Comparison of ENCODE assay signal across 19 mouse cellular contexts in genomic region chr8:94973786-94974185, GRCm38 (mm10). TPM values are rescaled to one million over a fixed set of nuclear protein-coding genes. Genes with fewer than 3 reads are reported as not detected.
A peak's percentile ranks its signal among the peaks of the same experiment; 100 is the strongest.
DNase-seq lines count a peak whose midpoint lies in the region; ATAC-seq and TF ChIP-seq lines count a peak whose summit lies in the region.
"Had no signal": no experiment of that assay in that cellular context is flagged by ENCODE, and none has a peak within 500 bp of the region (broad histone marks: within the 10 kb centered on the region; RNA-seq: fewer than 3 reads in every experiment).

No protein-coding gene starts in this region.

- peaks cover 30% of the 10 kb centered on the region for H3K4me1 ChIP-seq in kidney, adult 2 months (ENCODE audit: control insufficient read depth, insufficient read depth, low read length)
- peaks cover 3% of the 10 kb centered on the region; the same call in 1 of the 2 replicates for H3K4me1 ChIP-seq in lung, embryonic 14.5 days (ENCODE audit: insufficient read depth)
- no peaks in the 10 kb centered on the region for H3K4me1 ChIP-seq in intestine, embryonic 14.5 days (replicated peaks; ENCODE audit: control insufficient read depth, insufficient read depth, low read length)

- peak; percentile 81 for DNase-seq in kidney, adult 2 months
- DNase-seq in kidney, adult 11 months = no peak
- no peak for DNase-seq in lung, embryonic 14.5 days
- DNase-seq in lung, postnatal 4 days = no peak
- DNase-seq in intestine, embryonic 14.5 days (ENCODE audit: low spot score) = no peak
- DNase-seq in kidney, postnatal 10 days = peak; percentile 37
- DNase-seq in right cerebral cortex, adult 2 months (ENCODE audit: low spot score in 2 of 2) = no peak
- no peak for DNase-seq in gastrocnemius, adult 18-20 months (ENCODE audit: low spot score)
- DNase-seq: adrenal gland, postnatal 25 days; cerebellum, adult 11-12 months; cerebellum, postnatal 14 days; gastrocnemius, adult 2 months; layer of hippocampus, postnatal 36 days; retina, postnatal 1 day had no signal

- no peak for TF ChIP-seq POLR2A in kidney, adult 2 months (IDR thresholded peaks at IDR 0.05; ENCODE audit: low read depth, low read length)

- H3K4me2 ChIP-seq in lung, embryonic 14.5 days = no peak overlapping the region
- H3K4me2 ChIP-seq in intestine, embryonic 14.5 days (ENCODE audit: low read length) = no peak overlapping the region
- H3K4me2 ChIP-seq: embryonic facial prominence, embryonic 13.5 days had no signal

- 51% methylated on average over 9 of the region's 9 CpGs for WGBS in kidney, adult 2 months
- 73% methylated on average over 9 of the region's 9 CpGs for WGBS in lung, embryonic 14.5 days
- WGBS in intestine, embryonic 14.5 days = 75% methylated on average over 9 of the region's 9 CpGs

- H3K36me3 ChIP-seq in kidney, adult 2 months (ENCODE audit: control insufficient read depth, insufficient read depth, low read length) = no peaks in the 10 kb centered on the region
- H3K36me3 ChIP-seq in lung, embryonic 14.5 days (ENCODE audit: insufficient read depth) = no peaks in the 10 kb centered on the region
- no peaks in the 10 kb centered on the region for H3K36me3 ChIP-seq in intestine, embryonic 14.5 days (ENCODE audit: control insufficient read depth, insufficient read depth, low read length)
- H3K36me3 ChIP-seq: embryonic facial prominence, embryonic 13.5 days; G1E; heart, embryonic 10.5 days had no signal

- peak overlapping the region; percentile 86 for H3K27ac ChIP-seq in kidney, adult 2 months (ENCODE audit: insufficient read depth, low read depth, low read length)
- H3K27ac ChIP-seq in lung, embryonic 14.5 days (ENCODE audit: low read depth) = peak overlapping the region; percentile 83
- 0 out of 2 replicates have a peak overlapping the region, but pooled peaks have one; percentile 18 for H3K27ac ChIP-seq in intestine, embryonic 14.5 days (ENCODE audit: low read depth)
- H3K27ac ChIP-seq: embryonic facial prominence, embryonic 13.5 days; gastrocnemius, adult 2 months; heart, embryonic 10.5 days had no signal

- no peak for TF ChIP-seq CTCF in kidney, adult 2 months (conservative IDR thresholded peaks at IDR 0.05; ENCODE audit: insufficient read depth, insufficient read length, low read depth, low read length)
- TF ChIP-seq CTCF in lung, embryonic 14.5 days (IDR thresholded peaks at IDR 0.05; ENCODE audit: low read depth) = no peak

- H3K9ac ChIP-seq in lung, embryonic 14.5 days = no peak overlapping the region
- no peak overlapping the region for H3K9ac ChIP-seq in intestine, embryonic 14.5 days (ENCODE audit: low read length)
- H3K9ac ChIP-seq: embryonic facial prominence, embryonic 13.5 days had no signal

- H3K9me3 ChIP-seq in lung, embryonic 14.5 days (ENCODE audit: low read depth, low read length) = no peaks in the 10 kb centered on the region
- H3K9me3 ChIP-seq in intestine, embryonic 14.5 days (ENCODE audit: control insufficient read depth, low read length) = no peaks in the 10 kb centered on the region
- H3K9me3 ChIP-seq: embryonic facial prominence, embryonic 13.5 days; G1E; heart, embryonic 10.5 days had no signal

- H3K27me3 ChIP-seq in kidney, adult 2 months (replicated peaks; ENCODE audit: control insufficient read depth, insufficient read depth, low read length) = no peaks in the 10 kb centered on the region
- peaks cover 6% of the 10 kb centered on the region; the same call in 1 of the 2 replicates for H3K27me3 ChIP-seq in lung, embryonic 14.5 days (ENCODE audit: insufficient read depth, low read length)
- 0 out of 2 replicates have a peak, but pooled peaks cover 4% of the 10 kb centered on the region for H3K27me3 ChIP-seq in intestine, embryonic 14.5 days (replicated peaks; ENCODE audit: control insufficient read depth, insufficient read depth, low read length)

- H3K4me3 ChIP-seq in kidney, adult 2 months (ENCODE audit: insufficient read depth, low read depth, low read length) = no peak overlapping the region
- H3K4me3 ChIP-seq in lung, embryonic 14.5 days (ENCODE audit: low read depth, low read length) = no peak overlapping the region
- H3K4me3 ChIP-seq in intestine, embryonic 14.5 days (ENCODE audit: low read depth, low read length) = no peak overlapping the region
- H3K4me3 ChIP-seq: embryonic facial prominence, embryonic 13.5 days; gastrocnemius, adult 2 months; heart, embryonic 10.5 days had no signal

- no peak for ATAC-seq in lung, embryonic 14.5 days (ENCODE audit: insufficient read depth)
- no peak for ATAC-seq in intestine, embryonic 14.5 days (replicated peaks; ENCODE audit: low FRiP score, low TSS enrichment, low read depth)
- ATAC-seq: forebrain, embryonic 16.5 days had no signal

RNA-seq across cellular contexts. Expression of gene Adgrg1, which starts 0.8 kb away (rescaled TPM):
- 342 and 447 TPM in 2 replicates for polyA plus RNA-seq in kidney, adult 2 months (2012; rRNA removed)
- polyA plus RNA-seq in lung, embryonic 14.5 days (2014; fragmentation: Nextera tagmentation; extraction: Ambion mirVana) = 33.8 and 45.3 TPM in 2 replicates
- polyA plus RNA-seq in intestine, embryonic 14.5 days (2014; fragmentation: Nextera tagmentation; extraction: Ambion mirVana) = 23.6 and 26.5 TPM in 2 replicates
- 10 to 100 TPM; 19.8 to 24.3 TPM for total RNA-seq in gastrocnemius, adult 18-20 months (2021)

RNA-seq across cellular contexts. Expression of gene Adgrg3, which starts 43.7 kb away (rescaled TPM):
- 9.9 and 12.7 TPM in 2 replicates for polyA plus RNA-seq in kidney, adult 2 months (2012; rRNA removed)
- polyA plus RNA-seq in lung, embryonic 14.5 days (2014; fragmentation: Nextera tagmentation; extraction: Ambion mirVana) = 4.0 and 4.7 TPM in 2 replicates
- polyA plus RNA-seq in intestine, embryonic 14.5 days (2014; fragmentation: Nextera tagmentation; extraction: Ambion mirVana) = 3.2 and 3.6 TPM in 2 replicates
- total RNA-seq in gastrocnemius, adult 18-20 months (2021) = under 1 TPM; 0.26 to 0.80 TPM

RNA-seq across cellular contexts. Expression of gene Adgrg5, which starts 50.3 kb away (rescaled TPM):
- 0.56 and 2.6 TPM in 2 replicates for polyA plus RNA-seq in kidney, adult 2 months (2012; rRNA removed)
- polyA plus RNA-seq in lung, embryonic 14.5 days (2014; fragmentation: Nextera tagmentation; extraction: Ambion mirVana) = 0.18 and 0.21 TPM in 2 replicates
- 1.4 and 2.0 TPM in 2 replicates for polyA plus RNA-seq in intestine, embryonic 14.5 days (2014; fragmentation: Nextera tagmentation; extraction: Ambion mirVana)
- not detected for total RNA-seq in gastrocnemius, adult 18-20 months (2021)
- total RNA-seq: layer of hippocampus, postnatal 36 days; left cerebral cortex, postnatal 25 days had no signal
- polyA plus RNA-seq: forebrain, embryonic 16.5 days had no signal

RNA-seq across cellular contexts. Expression of gene Ccdc102a, which starts 55.9 kb away (rescaled TPM):
- polyA plus RNA-seq in kidney, adult 2 months (2012; rRNA removed) = 5.7 and 6.8 TPM in 2 replicates
- polyA plus RNA-seq in lung, embryonic 14.5 days (2014; fragmentation: Nextera tagmentation; extraction: Ambion mirVana) = 29.9 and 34.1 TPM in 2 replicates
- 27.5 and 28.2 TPM in 2 replicates for polyA plus RNA-seq in intestine, embryonic 14.5 days (2014; fragmentation: Nextera tagmentation; extraction: Ambion mirVana)
- 1 to 10 TPM; 2.5 to 5.3 TPM for total RNA-seq in gastrocnemius, adult 18-20 months (2021)

Comparison
In these comparisons a context has a peak if more than half of its experiments do, and no peak if none do; other contexts are left out.
1. DNase-seq: peak in kidney, adult 2 months (single experiment) and kidney, postnatal 10 days (single experiment); none in kidney, adult 11 months (single experiment), lung, embryonic 14.5 days (single experiment), lung, postnatal 4 days (0 of 2), intestine, embryonic 14.5 days (single experiment), right cerebral cortex, adult 2 months (0 of 2) and gastrocnemius, adult 18-20 months (single experiment).
2. H3K27ac ChIP-seq: peak in every context shown above with its lines; median percentile 86 in kidney, adult 2 months; 83 in lung, embryonic 14.5 days; 18 in intestine, embryonic 14.5 days.